Mouse (Mus musculus) embryonic facial prominence, embryonic 14.5 days (tissue): Measurements from ENCODE around the gene Elavl3. TPM values are rescaled to one million over a fixed set of nuclear protein-coding genes. Genes with fewer than 3 reads are reported as not detected.

Source experiments
- ATAC-seq: fragments of 200-750 bp; cut with Nextera tagmentation; 2 replicates; pipeline ENCODE4 v1.8.0; 2017; ENCODE audit warnings: low read depth, moderate number of reproducible peaks, moderate TSS enrichment
- DNase-seq: peaks from one replicate; pipeline ENCODE4 v3.0.0-alpha.2; 2015; ENCODE audit warnings: low spot score
- H3K27ac ChIP-seq: fragments of 300-500 bp; sonication (generic); replicated peaks from 2 replicates; pipeline ENCODE4 v1.5.1; 2014; ENCODE audit warnings: low read depth, mild to moderate bottlenecking, low read length, moderate library complexity
- H3K27me3 ChIP-seq: fragments of 300-500 bp; sonication (generic); replicated peaks from 2 replicates; pipeline ENCODE4 v1.6.1; 2014; ENCODE audit warnings: low read length; ENCODE audit not compliant: control insufficient read depth, insufficient read depth
- H3K36me3 ChIP-seq: fragments of 300-500 bp; sonication (generic); 2 replicates; pipeline ENCODE4 v1.6.1; 2014; ENCODE audit warnings: low read length, mixed read lengths; ENCODE audit not compliant: control insufficient read depth, insufficient read depth
- H3K4me1 ChIP-seq: fragments of 300-500 bp; sonication (generic); 2 replicates; pipeline ENCODE4 v1.6.1; 2014; ENCODE audit warnings: antibody characterized with exemption, low read length; ENCODE audit not compliant: control insufficient read depth, insufficient read depth
- H3K4me2 ChIP-seq: fragments of 300-500 bp; sonication (generic); 2 replicates; pipeline ENCODE4 v1.6.1; 2014; ENCODE audit warnings: low read depth, mild to moderate bottlenecking, low read length, moderate library complexity, mixed read lengths
- H3K4me3 ChIP-seq: fragments of 300-500 bp; sonication (generic); 2 replicates; pipeline ENCODE4 v1.5.1; 2014; ENCODE audit warnings: low read depth, mild to moderate bottlenecking, low read length
- H3K9ac ChIP-seq: fragments of 300-500 bp; sonication (generic); 2 replicates; pipeline ENCODE4 v1.6.1; 2014; ENCODE audit warnings: low read depth, mild to moderate bottlenecking, low read length, moderate library complexity, mixed read lengths
- H3K9me3 ChIP-seq: fragments of 300-500 bp; sonication (generic); 2 replicates; pipeline ENCODE4 v1.6.1; 2016; ENCODE audit warnings: low read length; ENCODE audit not compliant: control insufficient read depth
- WGBS: fragments of 180-500 bp; shearing (Covaris S2); extraction: QIAGEN DNeasy Blood & Tissue Kit; methylation state at CpG from one replicate; pipeline ENCODE4 v1.1.7; 2014; 5-methylcytosine and 5-hydroxymethylcytosine counted together
- polyA plus RNA-seq: library from polyadenylated mRNA; unstranded; fragments of >200 nt; fragmentation: Nextera tagmentation; extraction: Ambion mirVana; gene quantifications from 2 replicates; pipeline ENCODE4 v1.2.1, GENCODE M21; 2014

Gene Elavl3
- polyA plus RNA-seq, 1 experiment from 2014 or later: 4.6 TPM

- peaks cover 14% of the 10 kb centered on the region for H3K4me1 ChIP-seq
- H3K36me3 ChIP-seq: peaks cover 26% of the 10 kb centered on the region
- ATAC-seq (peak; percentile 52), DNase-seq (peak; percentile 87)
- WGBS: 3% methylated on average over 30 of the region's 32 CpGs
- no peak overlapping the region for H3K9ac ChIP-seq
- 0 out of 2 replicates have a peak overlapping the region, but pooled peaks have one; percentile 2 for H3K4me3 ChIP-seq
- peaks cover 53% of the 10 kb centered on the region for H3K27me3 ChIP-seq
- peak overlapping the region; percentile 31 for H3K4me2 ChIP-seq
- no peaks in the 10 kb centered on the region for H3K9me3 ChIP-seq
- no peak overlapping the region for H3K27ac ChIP-seq
Observed at GRCm38 (mm10) chr9:22054411-22055076, 2.7 kb upstream of the Elavl3 start.

GRCm38 (mm10) chr9:22053657-22054056 is 1.8 kb upstream of the Elavl3 start:
- H3K4me2 ChIP-seq: no peak overlapping the region
- H3K27me3 ChIP-seq: peaks cover 58% of the 10 kb centered on the region
- no peak overlapping the region for H3K9ac ChIP-seq
- peaks cover 14% of the 10 kb centered on the region for H3K4me1 ChIP-seq
- 33% methylated on average over 7 of the region's 7 CpGs for WGBS
- H3K36me3 ChIP-seq: peaks cover 19% of the 10 kb centered on the region; the same call in 1 of the 2 replicates
- no peak overlapping the region for H3K27ac ChIP-seq
- no peaks in the 10 kb centered on the region for H3K9me3 ChIP-seq
- no peak overlapping the region for H3K4me3 ChIP-seq
- ATAC-seq (no peak), DNase-seq (peak; percentile 35)

GRCm38 (mm10) chr9:22051161-22051957 is 464 bp downstream of the Elavl3 start:
- H3K27ac ChIP-seq: no peak overlapping the region; the same call in 1 of the 2 replicates

GRCm38 (mm10) chr9:22050351-22050889 is 1.4 kb downstream of the Elavl3 start:
- peak overlapping the region; percentile 55; the same call in 1 of the 2 replicates for H3K9ac ChIP-seq
- H3K9me3 ChIP-seq: no peaks in the 10 kb centered on the region
- 1% methylated on average over 23 of the region's 43 CpGs for WGBS
- peak overlapping the region; percentile 59 for H3K4me2 ChIP-seq
- ATAC-seq (peak; percentile 22; the same call in 1 of the 2 replicates), DNase-seq (peak; percentile 69)
- H3K36me3 ChIP-seq: no peaks in the 10 kb centered on the region
- peak overlapping the region; percentile 37 for H3K4me3 ChIP-seq
- H3K27me3 ChIP-seq: peaks cover 57% of the 10 kb centered on the region
- peaks cover 14% of the 10 kb centered on the region for H3K4me1 ChIP-seq
- no peak overlapping the region for H3K27ac ChIP-seq

More at GRCm38 (mm10) chr9:22051161-22051957, 464 bp downstream of the Elavl3 start:
- WGBS: 0% methylated on average over 19 of the region's 67 CpGs
- Histone ChIP-seq H3K9ac (peak overlapping the region; percentile 55), H3K4me2 (peak overlapping the region; percentile 59), H3K9me3 (no peaks in the 10 kb centered on the region), H3K36me3 (no peaks in the 10 kb centered on the region), H3K4me1 (peaks cover 14% of the 10 kb centered on the region), H3K27me3 (peaks cover 58% of the 10 kb centered on the region), H3K4me3 (peak overlapping the region; percentile 37)
- ATAC-seq (peak; percentile 1; the same call in 1 of the 2 replicates), DNase-seq (no peak)

GRCm38 (mm10) chr9:22049721-22050270 is 2.0 kb downstream of the Elavl3 start:
- peak overlapping the region; percentile 37 for H3K4me3 ChIP-seq
- H3K36me3 ChIP-seq: no peaks in the 10 kb centered on the region
- no peak for DNase-seq
- H3K27ac ChIP-seq: no peak overlapping the region
- WGBS: 56% methylated on average over 4 of the region's 4 CpGs
- no peak overlapping the region; the same call in 1 of the 2 replicates for H3K9ac ChIP-seq
- H3K4me2 ChIP-seq: peak overlapping the region; percentile 59; the same call in 1 of the 2 replicates
- peaks cover 52% of the 10 kb centered on the region for H3K27me3 ChIP-seq
- peaks cover 14% of the 10 kb centered on the region for H3K4me1 ChIP-seq
- ATAC-seq: no peak
- H3K9me3 ChIP-seq: no peaks in the 10 kb centered on the region

GRCm38 (mm10) chr9:22049315-22049714 is 2.5 kb downstream of the Elavl3 start:
- Histone ChIP-seq H3K4me2 (peak overlapping the region; percentile 59; the same call in 1 of the 2 replicates), H3K9me3 (no peaks in the 10 kb centered on the region), H3K4me3 (no peak overlapping the region), H3K27ac (no peak overlapping the region), H3K9ac (no peak overlapping the region), H3K36me3 (no peaks in the 10 kb centered on the region), H3K4me1 (peaks cover 10% of the 10 kb centered on the region), H3K27me3 (peaks cover 47% of the 10 kb centered on the region)
- ATAC-seq (no peak), DNase-seq (no peak)
- WGBS: 64% methylated on average over 11 of the region's 11 CpGs

GRCm38 (mm10) chr9:22047329-22047728 is 4.5 kb downstream of the Elavl3 start:
- H3K36me3 ChIP-seq: no peaks in the 10 kb centered on the region
- DNase-seq (no peak), ATAC-seq (no peak)
- H3K4me1 ChIP-seq: peaks cover 10% of the 10 kb centered on the region
- 54% methylated on average over 9 of the region's 9 CpGs for WGBS
- no peak overlapping the region for H3K9ac ChIP-seq
- H3K27ac ChIP-seq: no peak overlapping the region
- H3K9me3 ChIP-seq: no peaks in the 10 kb centered on the region
- no peak overlapping the region for H3K4me2 ChIP-seq
- H3K27me3 ChIP-seq: peaks cover 33% of the 10 kb centered on the region
- no peak overlapping the region for H3K4me3 ChIP-seq

- no peaks in the 10 kb centered on the region for H3K9me3 ChIP-seq
- H3K27ac ChIP-seq: no peak overlapping the region
- H3K4me1 ChIP-seq: no peaks in the 10 kb centered on the region
- no peak for ATAC-seq
- no peak for DNase-seq
- H3K9ac ChIP-seq: no peak overlapping the region
- H3K4me3 ChIP-seq: no peak overlapping the region
- 49% methylated on average over 2 of the region's 2 CpGs for WGBS
- no peaks in the 10 kb centered on the region for H3K36me3 ChIP-seq
- H3K4me2 ChIP-seq: no peak overlapping the region
- no peaks in the 10 kb centered on the region for H3K27me3 ChIP-seq
Observed at GRCm38 (mm10) chr9:22041832-22042231, 10.0 kb downstream of the Elavl3 start.
